Mouse (Mus musculus): ENCODE data around the gene Tchhl1. TPM values are rescaled to one million over a fixed set of nuclear protein-coding genes. Genes with fewer than 3 reads are reported as not detected.

The Tchhl1 gene
- polyA plus RNA-seq, 1 experiment from 2014 or later, result not detected

DNA sequence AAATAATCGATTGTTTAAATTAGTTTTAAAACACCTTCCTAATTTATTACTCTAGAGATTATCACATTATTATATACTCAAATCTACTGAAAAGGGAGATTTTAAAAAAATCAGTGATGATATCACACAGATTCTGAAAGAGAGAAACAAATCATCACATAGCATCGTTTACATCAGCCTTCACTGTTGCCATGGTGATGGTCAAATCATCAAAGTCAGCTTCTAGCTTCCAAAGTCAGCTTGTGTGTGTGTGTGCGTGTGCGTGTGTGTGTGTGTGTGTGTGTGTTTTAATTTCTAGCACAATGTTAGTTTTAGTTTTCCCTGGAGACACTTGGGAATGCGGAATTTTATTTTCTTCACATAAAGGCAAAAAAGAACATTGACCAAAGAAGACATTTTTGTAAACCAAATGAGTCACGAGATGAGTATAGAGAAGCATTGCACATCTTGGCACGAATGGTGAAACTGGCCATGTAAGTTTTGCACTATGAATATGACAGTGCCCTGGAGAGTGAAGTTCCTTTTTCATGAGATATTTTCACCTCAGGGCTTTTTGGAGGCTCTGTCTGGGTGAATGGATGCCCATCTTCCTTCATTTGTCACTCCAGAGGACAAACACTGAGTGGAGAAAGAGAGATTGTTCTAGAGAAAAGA, 36.1 kb downstream of the Tchhl1 start:
- ATAC-seq (ENCODE audit: insufficient read depth) (no peak), DNase-seq (peak; percentile 17)
- TF ChIP-seq CTCF (IDR thresholded peaks at IDR 0.05; ENCODE audit: low read depth), result no peak
- H3K9me3 ChIP-seq (ENCODE audit: low read depth, low read length), result no peaks in the 10 kb centered on the region
- no peaks in the 10 kb centered on the region for H3K4me1 ChIP-seq (ENCODE audit: insufficient read depth)
- 75% methylated on average over 7 of the region's 7 CpGs for WGBS
- no peak overlapping the region for H3K4me3 ChIP-seq (ENCODE audit: low read depth, low read length)
- H3K4me2 ChIP-seq, result no peak overlapping the region
- no peaks in the 10 kb centered on the region for H3K36me3 ChIP-seq (ENCODE audit: insufficient read depth)
- H3K27me3 ChIP-seq (ENCODE audit: insufficient read depth, low read length), result no peaks in the 10 kb centered on the region
- no peak overlapping the region for H3K27ac ChIP-seq (ENCODE audit: low read depth)
- no peak overlapping the region for H3K9ac ChIP-seq

DNA sequence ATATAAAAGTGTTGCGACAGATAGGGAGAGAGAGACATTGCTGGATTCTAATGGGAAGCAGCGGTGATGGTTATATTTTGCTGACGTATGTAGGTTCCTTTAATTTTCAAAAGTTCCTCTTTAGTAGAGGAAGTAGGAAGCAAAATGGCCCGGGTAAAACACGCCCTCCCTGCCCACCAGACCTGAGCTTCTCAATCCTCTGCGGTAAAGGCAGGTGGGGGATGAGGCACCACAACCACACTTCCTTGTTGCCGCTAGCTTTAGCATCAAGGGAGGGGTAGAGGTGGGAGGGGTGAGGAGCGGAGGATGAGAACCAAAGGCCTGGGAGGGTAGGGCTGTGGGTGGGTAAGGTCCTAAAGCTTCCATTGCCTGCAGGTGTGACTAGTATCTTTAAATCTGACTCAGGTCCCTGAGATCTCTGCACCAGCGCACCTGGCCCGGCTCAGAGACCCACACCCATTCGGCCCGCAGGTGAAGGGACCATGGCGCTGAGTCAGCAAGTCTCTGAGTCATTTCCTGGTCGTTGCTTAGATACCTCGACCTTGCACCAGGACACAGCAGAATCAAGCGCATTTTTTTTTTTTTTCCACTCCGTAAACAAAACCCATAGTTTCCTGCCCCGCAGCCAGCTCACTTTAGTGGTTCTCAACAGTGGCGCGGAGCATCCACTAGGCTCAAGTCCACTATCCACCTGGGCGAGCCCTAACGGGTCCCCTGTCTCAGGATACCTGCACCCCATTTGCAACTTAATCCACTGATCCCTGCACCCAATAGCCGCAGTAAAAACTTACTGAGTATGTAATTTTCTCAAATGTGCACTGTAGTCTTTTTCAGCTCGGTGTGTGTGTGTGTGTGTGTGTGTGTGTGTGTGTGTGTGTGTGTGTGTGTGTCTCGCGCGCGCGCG, 37.7 kb downstream of the Tchhl1 start:
- Histone ChIP-seq H3K4me1 (ENCODE audit: insufficient read depth) (no peaks in the 10 kb centered on the region), H3K36me3 (ENCODE audit: insufficient read depth) (no peaks in the 10 kb centered on the region), H3K9me3 (ENCODE audit: low read depth, low read length) (no peaks in the 10 kb centered on the region), H3K27ac (ENCODE audit: low read depth) (peak overlapping the region; percentile 79), H3K4me3 (ENCODE audit: low read depth, low read length) (peak overlapping the region; percentile 8; the same call in 1 of the 2 replicates), H3K9ac (no peak overlapping the region), H3K4me2 (peak overlapping the region; percentile 47), H3K27me3 (ENCODE audit: insufficient read depth, low read length) (no peaks in the 10 kb centered on the region)
- ATAC-seq (ENCODE audit: insufficient read depth) (peak; percentile 70), DNase-seq (peak; percentile 43)
- 31% methylated on average over 30 of the region's 30 CpGs for WGBS
- no peak for TF ChIP-seq CTCF (IDR thresholded peaks at IDR 0.05; ENCODE audit: low read depth)

DNA sequence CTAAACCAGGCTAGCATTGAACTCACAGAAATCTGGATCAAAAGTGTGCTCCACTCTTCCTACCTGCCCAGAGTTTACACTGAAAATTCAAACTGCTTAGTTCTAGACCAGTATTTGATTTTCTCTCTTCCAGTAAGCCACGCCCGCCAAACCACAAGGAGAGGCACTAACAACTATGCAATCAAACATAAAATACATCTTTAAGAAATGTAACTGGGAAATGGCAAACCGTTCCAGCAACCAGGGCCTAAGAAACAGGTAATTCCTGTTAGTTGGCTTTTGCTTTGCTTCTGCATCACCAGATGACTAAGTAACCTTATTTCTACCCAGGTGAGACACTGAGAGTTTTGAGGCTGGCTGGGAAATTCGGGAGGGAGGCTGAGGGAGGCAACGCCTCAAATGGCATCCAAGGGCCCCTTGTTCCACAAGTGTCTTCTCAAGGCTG, 38.3 kb downstream of the Tchhl1 start:
- Histone ChIP-seq H3K27ac (ENCODE audit: low read depth) (peak overlapping the region; percentile 79), H3K4me2 (peak overlapping the region; percentile 47)

DNA sequence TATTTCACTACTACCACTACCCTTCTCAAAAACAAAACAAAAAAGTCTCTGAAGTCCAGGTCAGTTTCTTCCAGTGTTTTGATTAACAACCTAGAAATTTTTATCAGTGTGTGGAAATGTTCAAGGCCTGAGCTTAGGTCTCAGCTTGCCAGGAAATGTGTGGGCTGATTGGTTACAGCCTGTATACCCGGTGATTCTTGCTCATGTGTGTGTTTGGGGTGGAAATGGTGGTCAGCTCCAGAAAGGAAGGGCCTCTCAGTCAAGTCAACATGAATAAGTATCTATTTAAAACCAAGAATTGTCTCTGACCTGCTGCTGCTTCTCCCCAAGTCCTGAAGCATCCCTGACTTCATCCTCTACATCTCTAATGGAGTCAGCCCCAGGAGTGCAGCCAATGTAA, 40.7 kb downstream of the Tchhl1 start:
- Histone ChIP-seq H3K9ac (no peak overlapping the region), H3K9me3 (ENCODE audit: low read depth, low read length) (no peaks in the 10 kb centered on the region), H3K4me1 (ENCODE audit: insufficient read depth) (no peaks in the 10 kb centered on the region), H3K27ac (ENCODE audit: low read depth) (no peak overlapping the region), H3K36me3 (ENCODE audit: insufficient read depth) (no peaks in the 10 kb centered on the region), H3K27me3 (ENCODE audit: insufficient read depth, low read length) (no peaks in the 10 kb centered on the region), H3K4me2 (no peak overlapping the region), H3K4me3 (ENCODE audit: low read depth, low read length) (no peak overlapping the region)
- TF ChIP-seq CTCF (IDR thresholded peaks at IDR 0.05; ENCODE audit: low read depth), result no peak
- DNase-seq, result no peak
- ATAC-seq (ENCODE audit: insufficient read depth), result no peak
- 24% methylated on average over 1 of the region's 1 CpGs for WGBS

More for the DNA sequence above, 38.3 kb downstream of the Tchhl1 start:
- H3K36me3 ChIP-seq (ENCODE audit: insufficient read depth), result no peaks in the 10 kb centered on the region
- DNase-seq, result peak; percentile 69
- no peaks in the 10 kb centered on the region for H3K27me3 ChIP-seq (ENCODE audit: insufficient read depth, low read length)
- no peak overlapping the region for H3K9ac ChIP-seq
- peak; percentile 74 for ATAC-seq (ENCODE audit: insufficient read depth)
- WGBS, result 55% methylated on average over 5 of the region's 5 CpGs
- no peaks in the 10 kb centered on the region for H3K9me3 ChIP-seq (ENCODE audit: low read depth, low read length)
- H3K4me1 ChIP-seq (ENCODE audit: insufficient read depth), result no peaks in the 10 kb centered on the region
- H3K4me3 ChIP-seq (ENCODE audit: low read depth, low read length), result no peak overlapping the region
- TF ChIP-seq CTCF (IDR thresholded peaks at IDR 0.05; ENCODE audit: low read depth), result no peak

DNA sequence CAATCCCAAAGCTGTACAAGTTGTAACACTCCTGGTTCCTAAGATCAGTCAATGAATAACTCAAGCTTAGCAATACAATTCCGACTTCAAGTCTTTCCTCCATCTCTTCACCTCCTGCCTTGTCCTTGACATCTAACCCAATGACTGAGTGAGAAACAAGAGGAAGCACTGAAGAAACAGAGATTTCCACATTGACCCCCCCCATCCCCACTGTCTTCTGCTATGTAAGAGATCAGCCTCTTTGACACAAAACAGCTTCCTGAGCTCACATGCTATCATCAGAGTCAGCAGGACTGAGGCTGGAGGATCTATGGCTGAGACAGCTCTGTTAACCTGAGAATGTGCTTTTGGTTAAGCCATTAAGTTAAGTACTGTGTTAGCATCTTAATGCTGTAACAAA, 42.5 kb downstream of the Tchhl1 start:
- H3K4me2 ChIP-seq, result no peak overlapping the region
- H3K9ac ChIP-seq, result no peak overlapping the region
- no peaks in the 10 kb centered on the region for H3K9me3 ChIP-seq (ENCODE audit: low read depth, low read length)
- DNase-seq (no peak), ATAC-seq (ENCODE audit: insufficient read depth) (no peak)
- no peaks in the 10 kb centered on the region for H3K36me3 ChIP-seq (ENCODE audit: insufficient read depth)
- TF ChIP-seq CTCF (IDR thresholded peaks at IDR 0.05; ENCODE audit: low read depth), result no peak
- H3K27ac ChIP-seq (ENCODE audit: low read depth), result no peak overlapping the region
- no peaks in the 10 kb centered on the region for H3K27me3 ChIP-seq (ENCODE audit: insufficient read depth, low read length)
- 79% methylated on average over 1 of the region's 1 CpGs for WGBS
- no peak overlapping the region for H3K4me3 ChIP-seq (ENCODE audit: low read depth, low read length)
- no peaks in the 10 kb centered on the region for H3K4me1 ChIP-seq (ENCODE audit: insufficient read depth)

DNA sequence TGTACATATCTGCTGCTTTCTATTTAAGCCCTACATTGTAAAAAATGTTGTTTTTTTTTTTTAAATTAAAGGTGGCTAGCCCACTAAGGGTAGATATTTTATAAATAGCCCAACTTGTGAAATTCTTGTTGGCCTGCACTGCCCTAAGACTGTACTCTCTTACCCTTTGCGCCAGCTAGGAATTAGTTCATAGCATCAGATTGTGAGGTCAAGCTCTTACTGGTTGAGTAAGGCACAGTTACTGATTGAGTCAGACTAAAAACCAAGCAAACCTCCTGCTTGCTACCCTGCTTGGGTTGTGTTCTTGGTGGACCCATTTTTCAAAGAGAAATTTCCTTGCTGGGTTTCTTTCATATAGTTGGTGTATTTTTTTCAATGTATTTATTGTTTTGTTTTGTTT, 43.2 kb downstream of the Tchhl1 start:
- Histone ChIP-seq H3K9ac (no peak overlapping the region), H3K4me3 (ENCODE audit: low read depth, low read length) (no peak overlapping the region), H3K4me2 (no peak overlapping the region), H3K4me1 (ENCODE audit: insufficient read depth) (no peaks in the 10 kb centered on the region), H3K36me3 (ENCODE audit: insufficient read depth) (no peaks in the 10 kb centered on the region), H3K27ac (ENCODE audit: low read depth) (no peak overlapping the region), H3K27me3 (ENCODE audit: insufficient read depth, low read length) (no peaks in the 10 kb centered on the region), H3K9me3 (ENCODE audit: low read depth, low read length) (no peaks in the 10 kb centered on the region)
- TF ChIP-seq CTCF (IDR thresholded peaks at IDR 0.05; ENCODE audit: low read depth), result no peak
- DNase-seq (no peak), ATAC-seq (ENCODE audit: insufficient read depth) (no peak)
- WGBS, result 90% methylated on average over 1 of the region's 1 CpGs

All from lung, embryonic 14.5 days (tissue).